Mouse (Mus musculus): Measurements from ENCODE around the gene Pign. TPM values are rescaled to one million over a fixed set of nuclear protein-coding genes. Genes with fewer than 3 reads are reported as not detected.

Pign gene
- polyA plus RNA-seq (2015; fragmentation: Nextera tagmentation; extraction: Ambion mirVana) = 5.9 and 8.8 TPM in 2 replicates

DNA sequence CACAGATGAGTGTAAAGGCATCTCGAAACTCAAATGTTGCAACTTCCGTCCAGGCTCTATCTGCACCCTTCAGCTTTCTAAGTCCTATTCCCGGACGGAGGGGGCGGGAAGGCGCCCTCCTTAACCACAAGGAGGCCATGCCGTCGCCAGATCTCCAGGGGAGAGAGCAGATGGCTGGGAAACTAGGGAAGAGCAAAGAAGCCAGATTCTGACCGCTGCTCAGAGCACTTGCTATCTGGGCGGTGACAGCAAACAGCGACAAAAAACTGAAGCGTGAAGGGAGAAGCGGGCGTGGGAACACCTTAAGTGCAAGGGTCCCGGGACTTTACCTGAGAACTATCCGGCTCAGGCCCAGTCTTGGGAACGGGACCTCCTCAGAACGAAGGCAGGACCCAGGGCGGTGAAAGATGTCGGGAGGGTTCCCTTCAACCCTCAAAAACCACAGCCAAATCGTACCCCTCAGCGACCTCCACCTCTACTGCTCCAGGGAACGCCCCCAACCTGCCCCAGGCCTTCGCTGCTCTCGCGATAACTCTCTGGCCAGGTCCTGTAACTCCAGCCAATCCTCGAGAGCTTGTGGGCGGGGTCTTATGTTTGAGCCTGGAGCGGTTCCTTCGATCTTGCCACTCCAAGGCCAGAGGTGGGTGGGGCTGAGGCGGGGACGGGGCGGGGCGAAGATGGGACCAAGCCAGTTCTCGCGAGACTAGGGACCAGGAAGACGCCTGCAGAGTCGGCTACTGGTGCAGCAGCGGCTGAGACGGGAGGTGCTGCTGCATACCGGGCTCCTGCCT is at the start of gene Pign, which contains the start of gene Relch:
Gene Pign (minus strand): TSS at position 507 of the 791 bp plus-strand sequence.
Gene Relch (plus strand): TSS at position 691 of the 791 bp plus-strand sequence.

Other genes with a start within 250 kb of the Pign start
- gene Relch, start 184 bp upstream of the Pign start, polyA plus RNA-seq (2015; fragmentation: Nextera tagmentation; extraction: Ambion mirVana) = 20.1 and 21.9 TPM in 2 replicates
- 1.5 and 2.0 TPM in 2 replicates for gene Tnfrsf11a, start 117.0 kb upstream of the Pign start, polyA plus RNA-seq (2015; fragmentation: Nextera tagmentation; extraction: Ambion mirVana)